Mouse (Mus musculus) gastrocnemius, postnatal 4 days (tissue): Measurements from ENCODE around the gene Plac8. TPM values are rescaled to one million over a fixed set of nuclear protein-coding genes. Genes with fewer than 3 reads are reported as not detected.

ENCODE experiments used
- DNase-seq, 2 experiments: peaks; one replicate each; pipeline ENCODE4 v3.0.0; 2021 to 2022; ENCODE audit warnings: low spot score in 2 of 2, mixed read lengths in 2 of 2
- total RNA-seq, 2 experiments: library from RNA; stranded (reverse); gene quantifications; 2 replicates each; pipeline ENCODE4 v1.2.3; 2021

Plac8 gene
- total RNA-seq, 2 experiments from 2014 or later: 2.3 to 7.1 TPM

DNA sequence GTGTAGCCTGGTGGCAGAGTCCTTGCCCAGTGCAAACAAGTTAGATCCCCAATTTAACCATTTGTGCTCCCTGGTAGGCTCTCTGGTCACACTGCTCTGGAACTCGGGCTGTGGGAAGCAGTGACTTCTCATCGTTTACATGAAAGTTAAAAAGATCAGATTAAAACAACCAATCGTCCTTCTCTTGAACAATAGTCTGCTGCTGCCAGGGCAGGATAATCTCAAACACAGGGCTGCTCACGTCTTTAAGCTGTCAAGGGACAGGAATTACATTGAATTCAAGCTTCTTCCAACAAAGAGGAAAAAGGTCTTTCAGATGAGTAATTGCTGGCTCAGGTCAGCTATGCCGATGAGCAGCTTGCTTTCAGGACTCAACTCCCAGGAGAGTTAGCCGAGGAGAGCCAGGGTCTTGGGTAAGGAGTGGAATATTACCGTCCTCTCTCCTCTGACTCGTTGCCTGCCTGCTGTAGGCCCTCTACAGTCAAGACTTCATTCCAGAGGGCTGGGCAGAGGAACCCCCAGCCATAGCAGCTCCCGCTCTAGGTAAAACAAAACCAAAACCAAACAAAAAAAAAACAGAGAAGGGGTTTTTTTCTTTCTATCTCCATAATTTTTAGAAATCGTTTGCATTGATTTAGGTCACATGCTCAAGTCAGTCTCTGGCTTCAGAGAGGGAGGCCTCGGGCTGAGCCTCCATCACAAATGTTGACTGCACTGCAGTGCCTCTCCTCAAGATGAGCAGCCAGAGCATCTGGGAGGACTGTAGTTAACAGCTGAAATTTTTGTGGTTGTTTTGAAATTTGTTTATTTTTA, 9.8 kb upstream of the Plac8 start:
- DNase-seq: no peak

GRCm38 (mm10) chr5:100578863-100579411, 6.9 kb upstream of the Plac8 start:
- DNase-seq: no peak

GRCm38 (mm10) chr5:100574771-100575170, 2.7 kb upstream of the Plac8 start:
- no peak for DNase-seq

DNA sequence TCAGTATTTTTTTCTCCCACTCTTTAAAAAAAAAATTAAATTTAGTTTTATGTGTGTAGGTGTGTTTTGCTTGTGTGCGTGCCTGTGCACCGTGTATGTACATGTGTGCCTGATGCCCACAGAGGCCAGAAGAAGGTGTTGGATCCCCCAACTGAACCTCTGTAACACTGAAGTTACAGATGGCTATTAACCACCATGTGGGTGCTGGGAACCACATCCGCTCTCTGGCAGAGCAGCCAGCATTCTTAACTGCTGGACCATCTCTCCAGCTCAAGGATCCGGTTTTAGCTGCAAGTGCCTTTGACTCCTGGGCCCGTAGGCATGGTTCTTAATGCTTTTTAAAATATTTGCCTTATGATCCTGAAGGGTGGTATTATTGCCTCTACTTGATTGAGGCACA, 1.2 kb upstream of the Plac8 start:
- DNase-seq: no peak

GRCm38 (mm10) chr5:100570716-100571115, 1.3 kb downstream of the Plac8 start:
- no peak for DNase-seq

DNA sequence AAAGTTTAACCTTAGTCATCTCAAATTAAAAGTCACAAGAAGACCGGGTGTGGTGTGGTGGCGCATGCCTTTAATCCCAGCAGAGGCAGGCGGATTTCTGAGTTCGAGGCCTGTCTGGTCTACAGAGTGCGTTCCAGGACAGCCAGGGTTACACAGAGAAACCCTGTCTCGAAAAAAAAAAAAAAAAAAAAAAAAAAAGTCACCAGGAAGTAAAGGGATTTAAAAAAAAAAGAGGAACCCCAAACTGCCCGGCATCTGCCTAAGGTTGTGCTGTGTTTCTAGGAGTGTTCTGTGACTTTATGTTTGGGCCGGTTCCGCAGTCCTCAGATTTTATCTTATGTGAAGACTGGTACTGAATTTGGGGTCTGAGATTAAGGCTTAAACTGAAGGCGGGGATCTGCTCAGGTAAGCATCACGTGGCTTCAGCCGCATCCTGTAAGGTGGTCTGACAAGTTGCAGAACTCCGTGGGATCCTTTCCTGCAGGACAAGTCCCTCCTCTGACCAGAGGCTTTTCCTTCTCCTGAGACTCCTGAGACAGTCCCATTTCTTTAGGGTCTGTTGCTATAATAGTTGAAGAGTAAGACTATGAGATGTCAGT, 1.9 kb downstream of the Plac8 start:
- no peak for DNase-seq

DNA sequence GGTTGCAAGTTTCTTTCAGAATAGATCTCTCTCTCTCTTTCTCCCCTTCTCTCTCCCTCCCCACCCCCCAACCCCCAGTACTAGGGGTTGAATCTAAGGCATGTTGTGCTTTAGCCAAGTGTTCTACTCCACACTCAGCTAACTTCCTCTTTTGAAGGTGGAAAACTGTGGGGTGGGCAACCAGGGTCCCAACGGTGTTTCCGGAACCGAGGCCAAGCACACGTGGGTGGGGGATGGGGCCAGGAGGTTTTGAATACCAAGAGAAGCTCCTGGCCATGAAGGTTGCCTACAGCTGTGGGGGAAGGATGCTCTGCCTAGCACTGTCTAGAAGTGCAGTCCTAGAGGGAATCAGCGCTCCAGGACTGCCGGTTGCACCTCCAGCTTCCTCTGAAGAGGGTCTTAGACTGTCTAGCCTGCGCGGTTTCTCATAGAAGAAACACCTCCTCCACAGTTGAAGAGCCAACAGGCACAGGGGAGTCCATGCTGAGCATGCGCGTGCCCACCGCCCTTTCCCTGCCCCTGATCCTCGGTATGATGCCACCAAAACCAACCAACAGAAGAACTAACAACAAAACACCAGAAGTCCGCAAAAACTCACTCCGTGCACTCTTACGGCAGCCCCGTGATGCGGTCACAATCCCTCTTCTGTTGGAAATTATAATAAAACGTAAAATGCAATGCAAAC, 2.7 kb downstream of the Plac8 start:
- DNase-seq: no peak

DNA sequence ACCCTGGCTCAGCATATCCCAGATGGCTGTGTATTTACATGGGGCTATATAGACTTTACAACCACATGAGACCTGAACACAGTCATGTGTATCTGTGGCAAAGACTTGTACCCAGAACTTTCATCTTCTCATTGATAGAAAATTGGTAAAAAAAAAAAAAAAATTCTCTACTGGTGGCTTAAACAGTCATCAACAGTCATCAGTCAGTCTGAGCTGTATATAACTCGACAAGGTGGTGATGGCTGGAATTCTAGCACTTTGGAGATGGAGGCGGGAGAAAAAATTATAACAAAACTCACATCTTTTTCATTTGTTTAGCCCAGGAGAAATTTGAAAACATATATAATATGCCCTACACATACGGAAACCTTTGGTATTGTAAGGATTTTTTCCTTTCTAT, 3.2 kb downstream of the Plac8 start:
- no peak for DNase-seq

DNA sequence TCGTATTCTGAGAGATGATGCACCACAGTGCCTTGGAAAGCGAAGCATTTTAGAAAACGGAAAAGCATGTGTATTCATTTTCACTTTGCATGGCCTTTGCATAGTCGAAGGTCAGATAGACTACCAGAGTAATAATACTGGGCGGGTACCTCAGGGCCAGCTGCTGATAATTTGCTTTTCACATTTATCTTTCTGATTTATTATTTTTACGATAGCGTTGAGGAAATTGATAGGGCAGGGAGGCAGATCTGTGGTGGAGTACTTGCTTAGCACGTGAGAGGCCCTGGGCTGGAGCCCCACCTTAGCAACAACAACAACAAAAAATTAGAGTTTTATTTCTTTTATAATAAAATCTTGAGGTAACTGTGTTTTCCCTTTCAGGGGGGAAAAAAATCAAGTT, 3.9 kb downstream of the Plac8 start:
- DNase-seq: no peak

DNA sequence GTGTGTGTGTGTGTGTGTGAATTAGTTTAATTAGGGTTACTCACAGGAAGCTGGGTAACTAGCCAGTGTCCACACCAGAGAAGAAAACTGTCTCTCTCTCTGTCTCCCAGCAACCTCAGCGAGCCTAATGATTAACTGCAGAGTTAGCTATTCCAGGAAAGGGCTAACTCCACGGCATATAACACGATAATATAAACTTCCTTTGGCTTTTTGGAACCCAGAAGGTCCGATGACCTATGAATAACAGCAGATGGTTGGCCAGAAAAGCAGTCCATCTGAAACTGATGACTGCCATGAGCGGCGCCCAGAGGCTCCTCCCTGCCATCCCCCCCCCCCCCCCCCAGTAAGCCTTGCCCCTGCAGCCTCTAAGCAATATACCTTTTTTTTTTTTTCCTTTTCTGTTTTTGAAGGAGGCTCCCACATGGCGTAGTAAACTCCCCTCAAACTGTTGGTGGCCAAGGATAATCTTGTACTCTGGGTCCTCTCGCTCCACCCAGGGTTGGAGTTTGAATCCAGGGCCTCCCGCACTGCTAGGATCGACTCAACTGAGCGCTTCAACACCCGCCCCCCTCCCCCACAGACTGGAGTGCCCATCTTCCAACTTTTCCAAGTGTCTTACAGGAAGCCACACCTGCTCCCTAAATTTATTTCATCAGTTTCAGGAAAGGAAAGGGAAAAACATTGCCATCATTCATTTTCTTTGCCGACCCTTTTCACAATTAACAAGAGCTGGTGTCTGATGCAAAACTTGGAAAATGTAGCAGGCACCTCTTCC, 4.6 kb downstream of the Plac8 start:
- DNase-seq: no peak

DNA sequence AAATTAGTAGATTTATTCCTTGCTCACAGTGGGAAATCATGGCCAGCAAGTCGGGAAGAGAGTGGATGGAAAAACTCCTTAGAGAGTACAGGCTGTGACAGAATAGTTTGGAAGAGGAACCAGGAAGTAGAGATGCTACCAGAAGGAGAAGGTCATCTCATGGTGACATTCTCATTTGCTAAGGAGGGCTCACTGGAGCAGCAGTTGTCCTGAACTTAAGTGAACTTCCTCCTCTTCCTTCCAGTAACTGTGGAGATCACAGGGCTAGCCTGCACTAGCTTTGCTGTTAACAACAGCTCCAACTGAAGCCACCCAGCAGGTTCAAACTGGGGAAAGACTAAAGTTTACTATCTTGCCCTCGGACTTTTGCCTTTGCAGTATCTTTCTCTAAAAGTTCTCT, 5.2 kb downstream of the Plac8 start:
- no peak for DNase-seq

GRCm38 (mm10) chr5:100562702-100563101, 9.3 kb downstream of the Plac8 start:
- DNase-seq: no peak

- DNase-seq: no peak
Observed at GRCm38 (mm10) chr5:100559357-100559756, 12.7 kb downstream of the Plac8 start.

- DNase-seq: no peak
Observed at GRCm38 (mm10) chr5:100558783-100559182, 13.3 kb downstream of the Plac8 start.

DNA sequence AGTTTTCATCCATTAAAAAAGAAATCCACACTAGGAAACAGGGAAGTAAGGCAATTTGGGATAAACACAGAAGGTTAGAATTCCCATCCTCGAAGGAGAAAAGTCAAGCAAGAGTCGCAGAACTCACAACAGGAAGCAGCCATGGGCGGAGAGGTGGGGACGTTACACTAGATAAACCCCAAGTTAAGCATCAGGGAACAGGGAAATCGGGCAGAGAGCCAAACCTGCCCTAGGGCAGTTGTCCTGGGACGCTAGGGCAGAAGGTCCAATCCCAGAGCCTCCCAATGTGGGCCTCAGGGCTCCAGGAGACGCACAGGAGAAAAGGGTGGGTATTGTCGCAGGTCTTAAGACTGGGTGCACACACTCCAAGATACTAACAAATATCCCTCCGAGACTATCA, 14.5 kb downstream of the Plac8 start:
- no peak for DNase-seq

GRCm38 (mm10) chr5:100557019-100557418, 15.0 kb downstream of the Plac8 start:
- DNase-seq: no peak

- no peak for DNase-seq
Observed at GRCm38 (mm10) chr5:100553426-100553825, 18.6 kb downstream of the Plac8 start.

GRCm38 (mm10) chr5:100551952-100552351, 20.1 kb downstream of the Plac8 start:
- no peak for DNase-seq

DNA sequence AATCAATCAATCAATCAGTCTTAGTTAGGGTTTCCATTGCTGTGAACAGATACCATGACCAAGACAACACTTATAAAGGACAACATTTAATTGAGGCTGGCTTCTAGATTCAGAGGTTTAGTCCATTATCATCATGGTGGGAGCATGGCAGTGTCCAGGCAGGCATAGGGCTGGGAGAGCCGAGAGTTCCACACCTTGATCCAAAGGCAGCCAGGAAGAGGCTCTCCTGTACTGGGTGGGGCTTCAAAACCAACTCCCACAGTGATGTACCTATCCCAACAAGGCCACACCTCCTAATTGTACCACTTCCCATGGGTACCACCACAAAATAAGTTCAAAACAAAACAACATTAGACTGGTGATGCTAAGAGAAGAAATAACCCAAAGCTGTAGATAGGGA, 21.9 kb downstream of the Plac8 start:
- no peak for DNase-seq

- no peak for DNase-seq
Observed at GRCm38 (mm10) chr5:100549311-100549710, 22.7 kb downstream of the Plac8 start.

DNA sequence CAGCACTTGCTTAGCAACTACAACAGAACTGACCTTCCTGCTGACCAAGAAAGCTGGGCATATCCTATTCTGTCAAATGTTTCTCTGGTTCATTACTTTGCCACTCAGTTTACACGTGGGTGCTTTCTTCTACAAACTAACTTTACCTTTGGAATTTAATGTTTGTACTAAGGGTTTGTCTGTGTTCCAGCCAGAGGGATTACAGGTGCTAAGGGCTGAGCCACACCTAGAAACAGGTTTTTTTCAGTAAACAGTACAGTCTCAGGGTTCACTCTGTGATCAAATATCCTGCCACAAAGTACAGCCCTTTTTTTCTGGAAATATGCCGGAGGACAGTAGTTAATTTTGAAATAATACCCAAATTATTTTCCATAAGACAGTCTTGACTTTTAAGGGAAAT, 23.8 kb downstream of the Plac8 start:
- DNase-seq: no peak
